Mouse (Mus musculus) bone marrow macrophage, adult 2 months (primary cell): ENCODE data around the gene Mboat7.

Source experiments
- CTCF ChIP-seq: IDR thresholded peaks from 2 replicates; pipeline ENCODE4 v1.5.1; 2012; ENCODE audit warnings: low read depth, mild to moderate bottlenecking, low read length, moderate library complexity
- POLR2A ChIP-seq: IDR thresholded peaks from 2 replicates; pipeline ENCODE4 v1.6.1; 2012; ENCODE audit warnings: mild to moderate bottlenecking, low read depth, low read length, borderline replicate concordance

GRCm38 (mm10) chr7:3676371-3676770 lies 17.0 kb downstream of the Mboat7 start:
- TF ChIP-seq CTCF: no peak
- TF ChIP-seq POLR2A: no peak
